Mouse (Mus musculus) retina, postnatal 7 days (tissue): ENCODE data around the gene Gm49369.
A peak's percentile ranks its signal among the peaks of the same experiment; 100 is the strongest.
"Not testable (repeated sequence)": the region's sequence is repeated elsewhere in the genome, so short reads cannot be mapped to it uniquely, and the experiment has no call there.

Source experiments
- DNase-seq: peaks from one replicate; pipeline ENCODE4 v3.0.0-alpha.2; 2012; ENCODE audit warnings: low read depth, low spot score

Gene Gm49369

DNA sequence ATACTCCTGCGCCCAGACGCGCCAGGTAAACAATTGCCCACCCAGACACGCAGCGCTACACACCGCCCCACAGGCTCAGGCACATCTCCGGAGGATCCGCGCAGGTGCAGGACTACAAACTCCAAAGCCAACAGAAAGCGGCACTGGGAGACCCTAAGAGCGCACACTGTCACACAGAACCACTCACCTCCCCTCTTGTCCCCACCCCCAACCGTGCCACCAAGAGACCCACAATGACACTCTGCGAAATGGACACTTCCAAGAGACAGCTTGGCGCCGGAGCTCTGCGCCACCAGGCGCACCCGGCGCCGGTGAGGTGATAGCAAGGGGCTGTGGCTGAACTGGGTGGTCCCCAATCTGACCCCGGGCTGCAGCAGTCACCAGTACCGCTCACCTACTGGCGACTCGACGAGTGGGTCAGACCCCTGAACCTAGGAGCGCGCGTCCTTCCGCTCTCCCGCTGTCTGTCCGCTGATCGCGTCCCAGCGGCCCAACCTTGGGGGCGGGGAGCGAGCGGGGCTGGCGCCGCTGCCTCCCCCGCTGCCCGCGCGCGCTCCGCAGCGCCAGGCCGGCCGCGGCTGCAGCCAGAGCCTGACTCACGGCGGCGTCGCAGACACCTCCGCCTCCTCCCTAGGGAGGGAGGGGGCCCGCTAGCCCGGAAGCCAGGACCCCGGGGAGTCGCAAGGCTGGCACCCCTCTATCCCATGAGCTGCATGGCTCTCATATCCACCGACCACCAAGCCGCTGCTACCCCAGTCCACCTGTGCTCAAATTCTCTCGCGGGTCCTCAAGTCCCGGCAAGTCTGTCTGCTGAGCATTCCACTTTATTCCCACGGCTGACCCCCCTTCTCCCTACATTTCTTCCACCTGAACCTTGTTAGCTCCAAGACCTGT is 10.5 kb downstream of the Gm49369 start:
- DNase-seq, result no peak

DNA sequence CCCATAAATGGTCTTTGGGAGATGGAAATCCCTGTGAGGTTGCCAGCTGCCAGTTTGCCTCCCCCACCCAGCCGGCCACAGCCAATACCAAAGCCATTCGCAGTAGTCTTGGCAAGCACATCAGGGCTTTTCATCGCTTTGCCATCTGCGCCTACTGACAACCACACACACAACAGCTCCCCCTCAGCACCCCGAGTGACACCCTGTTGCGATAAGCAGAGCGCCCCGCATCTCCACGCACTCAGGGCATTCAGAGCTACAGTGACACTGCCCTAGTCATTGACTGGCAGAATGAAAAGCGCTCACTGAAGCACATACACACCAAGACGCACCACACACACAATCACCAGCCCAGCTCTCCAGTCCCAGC is 11.1 kb downstream of the Gm49369 start:
- DNase-seq, result no peak

DNA sequence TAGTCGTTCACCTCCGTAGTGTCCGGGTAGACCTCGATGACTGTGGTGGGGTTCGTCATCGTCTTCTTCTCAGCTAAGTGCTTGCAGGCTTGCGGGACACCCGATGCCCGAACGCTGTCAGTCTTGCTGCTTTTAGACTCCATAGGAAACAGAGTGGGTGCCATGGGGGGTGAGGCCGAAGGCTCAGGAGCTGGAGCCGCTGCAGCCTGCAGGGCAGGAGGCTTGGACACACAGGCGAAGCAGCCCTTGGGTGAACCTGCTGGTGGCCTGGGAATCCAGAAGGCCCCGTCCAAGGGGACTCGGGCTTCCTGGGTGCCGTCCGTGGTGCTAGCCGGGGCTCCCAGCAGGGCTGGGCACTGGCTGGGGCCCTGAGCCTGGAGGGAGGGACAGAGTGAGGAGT is 11.5 kb downstream of the Gm49369 start:
- DNase-seq, result no peak

DNA sequence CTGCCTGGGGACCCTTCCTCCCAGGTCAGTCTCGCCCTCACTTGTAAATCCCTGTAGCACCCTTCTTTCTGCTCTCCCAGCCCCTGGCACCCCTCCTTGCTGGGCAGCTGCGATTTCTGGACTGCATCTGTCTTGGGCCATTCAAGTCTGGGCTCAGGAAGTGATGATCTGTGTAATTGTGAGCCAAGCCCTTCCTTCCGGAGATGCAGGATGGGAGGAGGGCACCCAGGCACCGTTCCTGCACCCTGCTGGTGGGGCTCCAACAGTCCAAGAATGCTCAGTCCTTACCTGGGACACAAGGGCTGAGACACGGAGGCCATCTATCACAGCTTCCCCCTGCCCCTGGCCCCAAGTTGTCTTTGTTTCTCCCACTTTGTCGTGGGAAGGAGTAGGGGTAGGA is 12.6 kb downstream of the Gm49369 start:
- DNase-seq, result no peak

DNA sequence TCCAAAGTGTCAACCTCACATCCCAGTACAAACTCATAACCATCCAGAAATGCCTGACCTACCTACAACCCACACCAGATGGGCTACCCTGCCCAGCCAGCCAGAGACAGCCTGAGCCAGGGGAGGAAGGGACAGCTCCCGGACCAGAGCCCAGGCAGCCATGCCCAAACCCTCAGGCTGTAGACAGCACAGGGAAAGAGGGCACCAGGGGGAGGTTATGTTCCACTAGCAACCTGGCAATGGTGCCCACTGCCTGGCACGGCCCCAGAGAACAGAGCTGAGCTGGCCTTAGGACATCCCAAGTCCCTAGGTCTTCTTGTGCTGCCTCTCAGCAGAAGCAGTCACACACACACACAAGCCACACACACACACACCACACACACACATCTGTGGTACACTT is 13.6 kb downstream of the Gm49369 start:
- no peak for DNase-seq

DNA sequence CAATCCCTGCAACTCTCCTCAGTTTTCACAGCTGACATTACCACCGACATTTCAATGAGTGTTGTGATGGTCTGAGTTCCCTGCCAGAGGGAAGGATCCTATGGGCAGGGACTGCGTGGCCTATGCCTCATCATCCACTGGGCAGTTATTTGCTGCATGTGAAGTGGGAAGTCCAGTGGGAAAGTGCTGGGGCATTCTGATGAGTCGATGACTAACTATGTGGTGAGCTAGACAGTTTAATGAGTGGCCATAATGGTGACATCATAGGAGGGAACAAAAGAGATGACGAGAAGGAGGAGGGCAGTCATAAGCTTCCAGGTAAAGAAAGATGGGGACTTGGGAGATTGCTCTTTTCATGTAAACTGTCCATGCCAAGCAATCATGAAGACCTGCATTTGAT is 19.4 kb downstream of the Gm49369 start:
- no peak for DNase-seq

DNA sequence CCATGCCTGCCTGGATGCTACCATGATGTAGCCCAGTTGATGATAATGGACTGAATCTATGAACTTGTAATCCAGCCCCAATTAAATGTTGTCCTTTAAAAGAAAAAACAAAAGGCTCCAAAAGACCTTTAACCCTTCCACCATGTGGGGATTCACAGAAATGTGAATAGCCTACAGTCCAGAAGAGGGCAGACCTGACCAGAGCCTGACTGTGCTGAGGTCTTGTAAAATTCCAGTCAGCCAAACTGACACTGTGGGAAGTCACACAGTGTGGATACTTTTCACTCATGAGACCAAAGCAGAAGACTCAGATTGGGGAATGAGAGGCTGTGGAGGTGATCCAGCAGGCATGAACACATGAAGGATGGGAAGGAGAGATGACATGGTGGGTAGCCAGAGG is 21.7 kb downstream of the Gm49369 start:
- no peak for DNase-seq

DNA sequence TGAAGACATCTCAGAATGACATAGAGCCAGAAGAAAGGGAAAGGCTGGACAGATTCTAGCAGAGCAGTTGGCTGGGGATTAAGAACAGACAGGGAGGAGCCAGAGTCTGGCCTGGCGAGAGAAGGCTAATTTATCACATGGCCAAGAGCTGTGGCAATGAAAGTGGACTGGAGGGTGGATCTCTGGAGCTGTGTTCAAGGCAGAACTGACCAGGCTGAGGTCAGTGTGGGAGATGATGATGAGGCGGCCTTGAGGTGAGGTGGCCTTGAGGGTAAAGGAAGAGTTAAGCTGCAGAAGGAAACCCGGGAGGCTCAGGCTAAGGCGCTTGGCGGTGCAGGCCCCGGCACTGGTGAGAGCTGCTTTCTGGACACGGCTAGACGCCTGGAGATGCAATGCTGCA is 23.3 kb downstream of the Gm49369 start:
- DNase-seq, result no peak

DNA sequence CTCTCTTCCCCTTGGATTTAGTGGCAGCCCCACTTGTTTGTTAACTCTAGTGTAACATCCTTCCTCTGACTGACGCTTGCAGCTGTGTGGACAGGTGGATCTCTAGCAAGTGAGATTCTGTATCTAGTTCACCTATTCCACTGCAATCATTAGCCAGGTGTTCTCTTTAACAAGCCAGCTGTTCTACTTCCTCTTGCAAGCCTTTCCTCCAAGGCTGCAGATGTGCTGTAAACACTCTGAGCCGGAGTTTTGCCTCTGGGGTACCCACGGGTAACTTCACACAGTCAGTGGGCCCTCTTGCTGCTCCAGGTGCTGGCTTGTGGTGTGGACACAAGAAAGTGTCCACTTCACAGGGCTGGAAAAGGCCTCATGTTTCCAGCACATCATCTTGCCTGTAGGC is 24.9 kb downstream of the Gm49369 start:
- no peak for DNase-seq

DNA sequence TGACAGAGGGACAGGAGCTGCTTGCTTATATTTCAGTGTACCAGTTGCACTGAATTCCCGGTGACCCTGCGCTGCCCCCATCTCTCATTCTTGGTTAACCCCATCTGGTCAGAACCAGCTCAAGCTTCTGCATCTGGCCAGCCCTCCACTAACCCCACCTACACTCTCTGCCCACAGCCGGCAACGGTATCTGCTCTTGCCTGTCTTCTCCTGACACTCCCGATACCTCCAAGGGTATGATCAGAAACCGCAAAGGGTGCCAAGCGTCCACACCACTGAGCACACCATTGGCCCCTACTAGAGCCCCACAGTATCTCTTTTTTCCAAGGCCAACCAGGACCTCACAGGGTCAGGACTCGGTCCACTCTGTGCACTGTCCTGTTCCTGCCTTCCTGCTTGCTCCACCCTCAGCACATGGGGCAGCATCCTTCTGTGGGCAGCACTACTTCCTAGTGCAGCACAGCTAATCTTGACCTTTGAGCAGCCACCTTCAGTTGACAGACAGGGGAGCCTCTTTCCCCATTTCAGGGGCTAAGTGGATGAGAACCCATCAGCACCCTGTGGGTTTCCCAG is 27.7 kb downstream of the Gm49369 start:
- no peak for DNase-seq

DNA sequence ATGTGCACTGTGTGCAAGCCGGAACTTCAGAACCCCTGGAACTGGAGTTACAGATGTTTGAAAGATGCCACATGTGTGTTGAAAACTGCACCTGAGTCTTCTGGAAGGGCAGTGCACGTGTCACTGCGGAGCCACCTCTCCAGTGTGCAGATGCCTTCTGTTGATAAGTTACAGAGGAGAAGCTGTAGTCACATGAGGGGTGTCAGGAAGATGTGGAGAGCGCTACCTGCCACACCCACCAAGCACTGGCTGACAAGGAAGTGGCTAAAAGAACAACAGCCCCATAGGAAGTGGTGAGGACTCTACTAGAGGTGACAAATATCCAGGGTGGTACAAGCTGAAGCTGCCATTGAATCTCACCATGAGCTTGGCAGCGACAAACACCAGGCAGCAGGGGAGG is 28.6 kb downstream of the Gm49369 start:
- no peak for DNase-seq

DNA sequence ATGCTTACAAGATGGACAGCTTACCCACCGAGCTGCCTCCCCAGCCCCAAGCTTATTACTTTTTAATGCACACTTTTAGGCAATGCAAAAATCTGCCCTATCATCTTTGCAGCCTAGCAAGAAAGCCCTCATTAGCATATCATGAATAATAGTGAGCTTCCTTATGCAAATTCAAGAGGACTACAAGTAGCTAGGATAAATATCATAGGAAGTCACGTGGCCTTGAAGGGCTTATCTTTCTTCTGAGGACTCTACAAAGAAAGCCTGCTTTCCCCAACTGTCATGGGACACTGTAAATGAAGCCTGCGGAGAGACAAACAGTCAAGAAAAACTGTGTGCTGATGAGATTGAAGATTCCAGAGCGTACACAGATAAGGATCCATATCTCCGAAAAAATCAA is 30.9 kb downstream of the Gm49369 start:
- no peak for DNase-seq

DNA sequence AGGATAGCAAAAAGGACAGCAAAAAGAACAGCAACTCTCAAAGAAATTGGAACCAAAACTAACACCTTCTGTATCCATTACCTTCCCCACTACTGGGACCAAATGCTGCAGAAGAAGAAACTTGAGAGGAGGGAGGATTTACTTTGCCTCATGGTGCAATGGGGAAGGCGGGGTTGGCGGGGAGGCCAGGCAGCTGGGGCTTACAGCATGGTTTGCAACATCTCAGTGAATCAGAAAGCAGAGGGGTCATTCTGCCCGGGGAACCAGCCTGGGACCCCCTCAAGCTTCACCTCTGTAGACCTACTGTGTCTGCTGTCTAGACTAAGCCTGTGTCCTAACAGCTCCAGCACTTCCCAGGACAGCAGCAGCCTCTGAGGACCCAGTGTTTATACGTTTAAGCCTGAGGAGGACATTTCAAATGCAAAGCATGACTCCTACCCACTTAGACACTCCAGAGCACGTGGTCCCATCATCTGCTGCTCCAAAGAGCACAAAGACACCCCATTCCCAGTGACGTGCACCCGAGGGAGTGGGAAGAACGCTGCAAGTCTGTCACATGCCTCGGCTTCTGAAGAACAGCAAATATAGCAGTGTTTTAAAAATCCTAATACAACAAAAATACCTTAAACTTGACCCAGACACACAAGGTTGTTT is 33.0 kb downstream of the Gm49369 start:
- no peak for DNase-seq

DNA sequence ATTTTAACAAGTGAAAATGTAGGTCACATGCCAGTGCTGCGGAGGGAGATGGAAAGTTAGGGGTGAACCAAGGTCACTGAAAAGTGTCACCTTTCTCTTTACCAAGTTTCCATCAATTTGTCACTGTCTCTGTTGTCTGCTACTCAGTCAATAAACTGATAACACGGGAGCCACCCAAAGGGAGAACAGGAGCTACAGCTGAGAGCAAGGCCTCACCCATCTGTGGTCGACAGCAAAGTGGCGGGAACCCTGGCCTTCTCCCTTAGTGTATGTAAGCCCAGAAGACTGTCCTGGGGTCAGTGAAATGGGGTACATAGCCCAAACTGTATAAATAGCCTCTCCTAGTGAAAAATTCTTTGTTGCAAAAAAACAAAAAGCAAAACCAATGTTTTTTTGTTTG is 34.9 kb downstream of the Gm49369 start:
- no peak for DNase-seq

DNA sequence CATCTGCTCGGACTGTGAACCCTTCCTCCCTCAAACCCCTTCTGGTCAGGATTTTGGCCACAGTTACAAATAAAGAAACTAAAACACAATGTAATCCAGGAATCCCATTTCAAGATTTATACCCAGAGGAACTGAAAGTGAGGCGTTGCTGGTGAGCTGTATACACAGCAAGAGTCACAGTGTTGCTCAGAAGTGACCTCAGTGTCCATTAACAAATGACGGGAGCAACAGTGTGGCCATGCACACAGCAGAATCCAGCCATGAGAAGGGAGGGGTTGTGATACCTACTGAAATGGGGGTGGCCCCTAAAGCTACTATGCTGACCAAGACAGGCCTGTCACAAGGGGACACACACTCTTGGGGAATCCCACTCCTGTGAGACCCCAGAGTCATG is 40.2 kb downstream of the Gm49369 start:
- DNase-seq, result no peak

DNA sequence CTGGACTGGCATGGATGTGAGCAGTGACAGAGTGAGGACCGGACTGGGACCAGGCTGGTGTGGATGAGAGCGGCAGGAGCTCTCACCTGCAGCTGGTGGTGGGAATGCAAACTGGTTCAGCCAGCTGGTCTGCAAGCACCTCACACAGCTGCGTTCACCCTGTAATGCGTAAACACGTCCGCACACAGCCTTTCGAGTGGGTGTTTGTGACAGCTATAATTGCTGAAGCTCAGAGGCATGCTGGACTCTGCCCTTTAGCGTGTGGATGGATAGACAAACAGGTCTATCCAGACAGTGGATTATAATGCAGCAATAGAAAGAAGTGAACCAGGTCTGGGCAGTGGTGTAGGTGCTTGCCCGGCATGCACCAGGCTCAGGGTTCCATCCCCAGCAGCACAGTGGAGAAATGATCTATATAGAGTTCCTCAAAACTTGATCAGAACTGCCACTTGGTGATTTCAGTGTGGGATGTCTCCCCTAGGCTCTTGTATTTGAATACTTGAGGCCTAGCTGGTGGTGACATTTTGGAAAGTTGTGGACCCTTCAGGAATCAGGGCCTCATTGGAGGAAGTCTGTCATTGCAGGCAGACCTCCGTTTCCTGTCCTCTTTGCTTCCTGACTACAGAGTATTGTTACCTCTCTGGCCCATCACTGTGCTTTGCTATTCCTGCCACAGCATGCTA is 40.8 kb downstream of the Gm49369 start:
- DNase-seq, result no peak

DNA sequence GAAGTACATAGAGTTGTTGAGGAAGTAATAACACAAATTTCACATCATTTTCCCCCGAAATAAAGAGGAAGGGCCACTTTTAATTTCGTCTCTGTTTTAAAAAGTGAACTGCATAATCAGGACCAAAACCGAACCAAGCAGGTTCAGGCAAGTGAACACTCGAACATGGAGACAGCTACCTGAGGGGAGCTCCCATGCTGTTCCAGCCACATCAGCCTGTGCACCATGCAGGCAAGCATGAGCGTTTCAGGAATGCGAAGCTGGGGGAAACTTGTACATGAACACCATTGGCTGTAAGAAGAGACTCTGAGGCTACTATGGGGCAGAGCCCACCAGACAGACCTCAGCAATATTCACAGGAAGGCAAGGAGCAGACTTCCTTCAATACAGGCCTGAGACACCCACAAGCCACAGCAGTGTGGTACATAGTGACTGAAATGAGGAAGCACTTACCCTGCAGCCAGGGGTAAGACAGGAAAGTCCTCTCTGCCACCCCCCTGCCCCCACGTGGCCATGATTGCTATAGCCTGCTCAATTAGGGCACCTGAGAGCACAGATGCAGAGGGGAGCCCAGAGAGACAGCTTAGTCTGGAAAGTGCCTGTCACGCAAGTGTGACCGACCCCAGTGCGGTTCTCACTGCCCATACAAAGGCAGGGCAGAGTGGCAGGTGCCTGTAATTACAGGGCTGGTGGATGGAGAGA is 42.0 kb downstream of the Gm49369 start:
- DNase-seq, result no peak

DNA sequence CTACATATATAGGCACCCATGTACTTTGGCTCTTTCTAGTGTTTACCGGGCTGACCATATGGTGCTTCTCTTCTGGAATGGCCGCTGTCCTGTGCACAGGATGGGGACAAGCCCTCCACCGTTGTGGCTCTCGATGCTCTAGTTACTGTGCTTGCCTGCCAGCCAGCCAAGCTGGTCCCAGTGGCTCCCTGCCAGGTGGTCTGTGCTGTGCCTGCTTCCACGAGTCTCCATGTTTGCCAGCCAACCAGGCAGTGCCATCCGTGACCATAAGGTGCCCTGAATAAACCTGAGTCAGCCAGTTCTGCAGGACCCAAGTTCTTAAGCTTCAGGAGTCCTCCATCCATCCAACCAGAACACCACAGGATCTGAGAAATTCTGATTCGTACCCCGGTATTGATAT is 47.3 kb downstream of the Gm49369 start:
- no peak for DNase-seq

DNA sequence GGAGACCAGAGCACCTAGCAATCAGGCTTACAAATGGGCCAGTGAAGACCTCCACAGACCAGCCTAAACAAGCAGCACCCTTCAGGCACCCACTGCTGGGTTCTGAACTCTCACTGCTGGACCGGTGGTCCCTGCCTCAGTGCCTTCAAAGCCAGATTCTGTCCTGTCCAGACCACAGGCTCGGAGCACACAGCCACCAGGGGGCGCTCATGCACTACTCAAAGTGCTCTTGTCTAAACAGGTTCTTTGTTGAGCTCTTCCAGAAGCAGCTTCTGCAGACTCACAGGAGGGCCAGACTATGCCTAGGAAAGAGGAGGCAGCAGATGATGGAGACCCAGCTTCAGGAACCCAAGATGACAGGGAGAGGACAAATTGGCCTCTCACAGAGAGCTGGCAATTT is 48.2 kb downstream of the Gm49369 start:
- DNase-seq, result peak; percentile 82

DNA sequence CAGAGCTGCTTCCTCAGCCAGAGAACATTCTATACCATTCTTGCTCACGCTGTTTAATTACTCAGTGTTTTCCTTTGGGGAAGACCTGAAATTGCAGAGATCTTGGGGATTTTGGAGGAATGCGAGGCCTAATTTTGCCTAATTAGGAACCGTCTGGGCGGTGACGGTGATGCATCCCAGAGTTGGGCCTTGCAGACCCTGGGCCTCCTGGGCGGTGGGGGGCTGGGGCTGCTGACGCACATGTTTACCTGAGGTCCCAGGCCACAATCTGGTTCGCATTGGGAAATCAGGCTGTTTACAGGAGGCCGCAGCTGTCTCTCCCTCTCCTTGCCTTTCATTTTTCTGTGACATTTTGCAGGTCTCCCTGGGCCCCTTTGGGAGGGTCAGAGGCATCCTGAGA is 49.7 kb downstream of the Gm49369 start:
- not testable (repeated sequence) for DNase-seq

DNA sequence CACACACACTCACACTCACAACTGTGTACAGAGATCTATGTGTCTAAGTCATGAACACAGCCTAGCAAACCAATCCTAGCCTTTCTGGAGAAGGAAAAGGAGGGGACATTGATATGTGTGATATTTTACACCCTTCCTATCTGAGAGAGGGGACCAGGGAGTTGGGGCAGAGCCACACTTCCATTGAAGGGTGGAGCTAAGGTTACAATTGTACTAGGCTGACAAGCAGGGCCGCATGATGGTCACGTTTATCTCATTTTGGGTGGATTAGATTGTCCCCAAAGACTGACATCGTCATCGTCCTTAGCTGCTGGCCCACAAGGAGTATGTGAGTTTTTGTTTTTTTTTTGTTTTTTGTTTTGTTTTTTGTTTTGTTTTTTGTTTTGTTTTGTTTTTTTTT is 51.2 kb downstream of the Gm49369 start:
- no peak for DNase-seq

DNA sequence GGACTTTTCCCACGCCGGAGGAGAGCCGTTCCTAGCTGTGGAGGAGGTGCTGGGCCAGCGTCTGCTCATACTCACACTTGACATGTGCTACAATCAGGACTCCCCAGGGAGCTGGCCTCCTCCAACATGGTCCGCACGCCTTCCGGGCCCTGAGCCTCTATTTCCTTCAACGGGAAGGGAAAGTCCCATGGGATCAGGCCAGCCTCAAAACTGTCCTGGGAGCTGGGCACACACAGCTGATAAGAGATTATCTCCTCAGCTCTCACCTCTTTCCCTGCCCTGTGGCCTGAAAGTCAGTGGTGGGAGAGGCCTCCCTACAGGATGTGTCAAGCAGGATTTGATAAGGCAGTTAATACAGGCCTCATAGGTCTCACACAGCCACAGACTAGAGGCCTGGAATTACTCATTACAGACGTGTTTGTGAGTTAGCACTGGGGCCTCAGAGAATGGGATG is 52.2 kb downstream of the Gm49369 start:
- DNase-seq, result no peak
